Mouse (Mus musculus) layer of hippocampus, adult 9-10 months (tissue): Measurements from ENCODE around the gene Olfr1282.
"Not testable (repeated sequence)": the region's sequence is repeated elsewhere in the genome, so short reads cannot be mapped to it uniquely, and the experiment has no call there.

Source experiments
- DNase-seq: peaks from one replicate; pipeline ENCODE4 v3.0.0; 2022; ENCODE audit warnings: low spot score

Gene Olfr1282

DNA sequence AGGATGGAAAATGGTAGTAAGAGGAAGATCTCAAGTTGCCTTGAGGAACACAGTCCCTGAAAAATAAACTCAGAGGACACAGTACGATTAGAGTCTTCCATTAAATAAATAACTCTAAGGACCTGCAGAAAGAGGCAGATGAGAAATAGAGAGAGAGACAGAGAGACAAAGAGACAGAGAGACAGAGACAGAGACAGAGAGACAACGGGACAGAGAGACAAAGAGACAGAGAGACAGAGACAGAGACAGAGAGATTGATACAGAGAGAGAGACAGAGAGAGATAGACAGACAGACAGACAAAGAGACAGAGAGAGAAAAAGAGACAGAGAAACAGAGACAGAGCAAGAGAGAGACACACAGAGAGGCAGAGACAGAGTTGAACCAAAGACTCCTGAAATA is at the start of gene Olfr1282:
Gene Olfr1282, minus strand, starts transcription at position 101 of the 400 bp plus-strand sequence.
- no peak for DNase-seq

DNA sequence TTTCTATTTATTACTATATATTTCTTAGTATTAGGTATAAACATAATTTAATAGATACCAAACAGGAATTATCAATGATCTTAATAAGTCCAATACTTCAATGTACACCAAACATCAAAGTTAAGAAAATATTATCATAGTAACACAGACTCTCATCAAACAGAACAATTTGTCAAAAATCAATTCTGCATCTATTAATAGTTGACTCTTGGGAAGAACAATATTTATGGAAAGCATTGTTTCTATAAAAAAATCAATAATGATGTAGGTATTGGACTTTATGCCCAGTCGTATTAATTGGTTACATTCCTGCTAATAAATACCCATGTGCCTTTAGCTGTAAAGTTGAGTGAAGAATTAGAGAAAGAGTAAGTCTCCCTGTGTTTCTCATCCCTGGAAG is 39.3 kb upstream of the Olfr1282 start, which contains the start of gene Olfr1284:
Gene Olfr1284, plus strand, starts transcription at position 301 of the 400 bp plus-strand sequence.
- DNase-seq: no peak

GRCm38 (mm10) chr2:111366490-111366889 is 30.6 kb upstream of the Olfr1282 start, which contains the start of gene Olfr1283:
Gene Olfr1283, plus strand, starts transcription at chr2:111366790.
- no peak for DNase-seq

DNA sequence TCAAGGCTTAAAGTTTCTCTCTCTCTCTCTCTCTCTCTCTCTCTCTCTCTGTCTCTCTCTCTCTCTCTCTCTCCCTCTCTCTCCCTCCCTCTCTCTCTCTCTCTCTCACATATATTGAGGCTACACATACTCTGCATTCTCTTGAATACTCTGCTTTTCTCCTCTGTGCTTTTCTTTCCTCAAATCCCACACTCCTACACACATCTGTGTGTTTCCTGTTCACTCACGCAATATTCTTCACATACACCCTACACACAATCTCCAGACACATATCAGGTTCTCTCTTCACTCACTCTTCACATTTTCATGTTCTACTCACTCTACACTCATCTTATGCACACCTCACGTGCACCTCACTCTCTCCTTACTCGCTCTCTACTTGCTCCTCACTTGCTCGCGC is 2.2 kb downstream of the Olfr1282 start:
- DNase-seq: not testable (repeated sequence)

DNA sequence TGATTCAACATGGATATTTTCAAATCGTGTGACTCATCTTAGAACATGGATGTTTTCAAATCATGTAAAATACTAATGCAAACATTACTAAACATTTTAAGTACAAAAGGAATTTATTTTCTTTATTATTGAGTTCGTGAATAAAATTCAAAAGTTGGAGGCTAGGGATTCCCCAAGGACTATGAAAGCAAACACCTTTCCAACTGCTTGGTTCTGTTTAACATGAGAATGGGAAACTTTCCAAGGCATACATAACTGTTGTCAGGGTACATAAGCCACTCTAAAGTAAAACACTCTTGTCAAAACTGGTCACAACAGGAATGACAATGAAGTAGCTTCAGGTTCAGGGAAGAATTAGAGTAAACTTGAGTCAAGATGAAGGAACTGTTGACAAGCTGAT is 9.7 kb downstream of the Olfr1282 start, which contains the start of gene Olfr1281:
Gene Olfr1281, plus strand, starts transcription at position 301 of the 400 bp plus-strand sequence.
- no peak for DNase-seq

DNA sequence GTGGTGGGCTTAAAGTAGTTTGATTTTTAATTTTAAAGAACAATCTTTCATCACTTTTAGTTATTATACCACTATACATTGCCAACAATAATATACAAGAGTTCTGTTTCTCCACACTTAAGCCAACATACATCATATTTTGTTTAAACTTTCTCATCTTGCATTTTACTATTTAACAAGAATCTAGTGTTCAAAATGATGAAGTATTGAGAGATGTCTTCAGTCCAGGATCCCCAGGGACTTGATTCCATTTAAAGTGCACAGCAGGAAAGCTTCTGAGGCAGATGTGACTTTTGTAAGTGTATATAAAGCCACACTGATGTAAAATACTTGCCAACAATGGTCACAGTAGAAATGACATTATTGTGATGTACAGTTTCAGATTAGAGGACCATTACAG is 22.2 kb downstream of the Olfr1282 start, which contains the start of gene Olfr1280:
Gene Olfr1280, plus strand, starts transcription at position 301 of the 400 bp plus-strand sequence.
- no peak for DNase-seq

- DNase-seq: no peak
Measured at GRCm38 (mm10) chr2:111300374-111300773, 35.5 kb downstream of the Olfr1282 start, which contains the start of gene Olfr1279. Gene Olfr1279, plus strand, starts transcription at chr2:111300635.

- no peak for DNase-seq
Measured at GRCm38 (mm10) chr2:111298541-111298940, 37.3 kb downstream of the Olfr1282 start.

DNA sequence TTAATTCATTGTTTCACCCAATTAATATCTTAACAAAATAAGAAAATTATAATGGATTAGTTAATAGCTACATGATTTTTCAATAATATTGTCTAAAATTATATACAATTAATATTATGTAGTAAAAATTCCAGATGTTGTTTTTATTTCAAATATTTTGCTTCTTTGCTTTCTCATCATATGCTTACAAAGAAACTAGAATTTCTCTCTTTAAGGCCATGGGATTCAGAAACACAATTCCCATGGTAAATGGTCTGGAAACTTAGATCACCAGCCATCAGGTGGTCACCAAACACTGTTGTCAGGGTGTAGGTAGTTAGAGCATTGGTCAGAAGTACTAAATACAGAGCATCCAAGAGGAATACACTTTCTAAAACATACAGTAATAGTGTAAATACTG is 46.0 kb downstream of the Olfr1282 start, which contains the start of gene Olfr1278:
Gene Olfr1278, plus strand, starts transcription at position 301 of the 400 bp plus-strand sequence.
- no peak for DNase-seq
